Mouse (Mus musculus): ENCODE measurements at regions not wholly inside any gene's neighbourhood (a gene's known extent, or its start where the extent isn't known, plus 50 kb on each side); places are given as distances from the start of the nearest gene placed in this dataset.

- DNase-seq (ENCODE audit: low spot score) (no peak), ATAC-seq (ENCODE audit: low FRiP score) (no peak)
- no peak overlapping the region for H3K4me3 ChIP-seq (replicated peaks; ENCODE audit: low read length)
- H3K9me3 ChIP-seq (ENCODE audit: control insufficient read depth, low read length) = no peaks in the 10 kb centered on the region
- no peaks in the 10 kb centered on the region for H3K4me1 ChIP-seq (replicated peaks; ENCODE audit: control insufficient read depth, insufficient read depth, low read length)
- no peak overlapping the region for H3K4me2 ChIP-seq (replicated peaks)
- H3K27me3 ChIP-seq (ENCODE audit: control insufficient read depth, insufficient read depth, low read length) = no peaks in the 10 kb centered on the region
- no peak overlapping the region for H3K27ac ChIP-seq
- no peak overlapping the region for H3K9ac ChIP-seq
- H3K36me3 ChIP-seq (replicated peaks; ENCODE audit: control insufficient read depth, insufficient read depth) = no peaks in the 10 kb centered on the region
Measured at GRCm38 (mm10) chr2:50822738-50823137, 326.2 kb downstream of the Rnd3 start.

GRCm38 (mm10) chr2:50819305-50819665, 329.6 kb downstream of the Rnd3 start:
- whole genome bisulfite sequencing = 91% methylated on average over 5 of the region's 5 CpGs
- Histone ChIP-seq H3K4me3 (replicated peaks; ENCODE audit: low read length) (no peak overlapping the region), H3K4me1 (replicated peaks; ENCODE audit: control insufficient read depth, insufficient read depth, low read length) (no peaks in the 10 kb centered on the region), H3K27ac (no peak overlapping the region), H3K9ac (no peak overlapping the region), H3K27me3 (ENCODE audit: control insufficient read depth, insufficient read depth, low read length) (no peaks in the 10 kb centered on the region), H3K36me3 (replicated peaks; ENCODE audit: control insufficient read depth, insufficient read depth) (no peaks in the 10 kb centered on the region), H3K9me3 (ENCODE audit: control insufficient read depth, low read length) (no peaks in the 10 kb centered on the region), H3K4me2 (replicated peaks) (no peak overlapping the region)
- DNase-seq (ENCODE audit: low spot score) = no peak
- ATAC-seq (ENCODE audit: low FRiP score) = no peak

GRCm38 (mm10) chr2:50818557-50819304, 330.2 kb downstream of the Rnd3 start:
- H3K27me3 ChIP-seq (ENCODE audit: control insufficient read depth, insufficient read depth, low read length) = no peaks in the 10 kb centered on the region
- H3K4me2 ChIP-seq (replicated peaks) = no peak overlapping the region
- H3K4me3 ChIP-seq (replicated peaks; ENCODE audit: low read length) = no peak overlapping the region
- no peak overlapping the region for H3K9ac ChIP-seq
- ATAC-seq (ENCODE audit: low FRiP score) (no peak), DNase-seq (ENCODE audit: low spot score) (no peak)
- no peaks in the 10 kb centered on the region for H3K4me1 ChIP-seq (replicated peaks; ENCODE audit: control insufficient read depth, insufficient read depth, low read length)
- no peak overlapping the region for H3K27ac ChIP-seq
- WGBS = 88% methylated on average over 7 of the region's 7 CpGs
- H3K9me3 ChIP-seq (ENCODE audit: control insufficient read depth, low read length) = no peaks in the 10 kb centered on the region
- H3K36me3 ChIP-seq (replicated peaks; ENCODE audit: control insufficient read depth, insufficient read depth) = no peaks in the 10 kb centered on the region

DNA sequence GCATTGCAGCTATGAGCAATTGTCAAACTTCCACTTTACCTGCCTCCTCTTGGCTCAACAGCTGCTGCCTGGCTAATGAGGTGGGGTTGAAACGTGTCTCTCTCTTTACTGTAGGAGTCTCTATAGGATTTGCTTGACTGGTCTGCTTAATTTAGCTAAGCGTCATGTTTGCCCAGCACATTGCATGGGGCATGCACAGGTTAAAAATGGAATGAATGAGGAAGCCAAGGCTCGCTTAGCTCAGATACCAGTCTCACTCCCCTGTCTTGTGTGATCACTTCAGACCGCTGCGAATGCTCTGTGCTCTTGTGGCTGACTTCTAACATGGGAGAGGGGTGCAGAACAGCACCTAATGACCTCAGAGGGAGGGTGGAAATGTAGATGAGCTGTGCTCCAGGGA, 332.5 kb downstream of the Rnd3 start:
- ATAC-seq (ENCODE audit: low FRiP score) = no peak
- Histone ChIP-seq H3K4me1 (replicated peaks; ENCODE audit: control insufficient read depth, insufficient read depth, low read length) (peaks cover 11% of the 10 kb centered on the region), H3K4me3 (replicated peaks; ENCODE audit: low read length) (no peak overlapping the region), H3K9ac (no peak overlapping the region), H3K27ac (no peak overlapping the region), H3K9me3 (ENCODE audit: control insufficient read depth, low read length) (no peaks in the 10 kb centered on the region), H3K4me2 (replicated peaks) (no peak overlapping the region), H3K36me3 (replicated peaks; ENCODE audit: control insufficient read depth, insufficient read depth) (no peaks in the 10 kb centered on the region), H3K27me3 (ENCODE audit: control insufficient read depth, insufficient read depth, low read length) (no peaks in the 10 kb centered on the region)
- 70% methylated on average over 5 of the region's 5 CpGs for WGBS
- no peak for DNase-seq (ENCODE audit: low spot score)

- H3K9me3 ChIP-seq (ENCODE audit: control insufficient read depth, low read length) = no peaks in the 10 kb centered on the region
- ATAC-seq (ENCODE audit: low FRiP score) = no peak
- 55% methylated on average over 3 of the region's 3 CpGs for WGBS
- no peak overlapping the region for H3K27ac ChIP-seq
- H3K36me3 ChIP-seq (replicated peaks; ENCODE audit: control insufficient read depth, insufficient read depth) = no peaks in the 10 kb centered on the region
- DNase-seq (ENCODE audit: low spot score) = no peak
- H3K27me3 ChIP-seq (ENCODE audit: control insufficient read depth, insufficient read depth, low read length) = no peaks in the 10 kb centered on the region
- no peak overlapping the region for H3K4me3 ChIP-seq (replicated peaks; ENCODE audit: low read length)
- no peak overlapping the region for H3K9ac ChIP-seq
- H3K4me1 ChIP-seq (replicated peaks; ENCODE audit: control insufficient read depth, insufficient read depth, low read length) = peaks cover 19% of the 10 kb centered on the region
- no peak overlapping the region for H3K4me2 ChIP-seq (replicated peaks)
Measured at GRCm38 (mm10) chr2:50815541-50815940, 333.4 kb downstream of the Rnd3 start.

GRCm38 (mm10) chr2:50813568-50814461, 335.1 kb downstream of the Rnd3 start:
- H3K27me3 ChIP-seq (ENCODE audit: control insufficient read depth, insufficient read depth, low read length) = no peaks in the 10 kb centered on the region
- WGBS = 91% methylated on average over 9 of the region's 9 CpGs
- H3K4me3 ChIP-seq (replicated peaks; ENCODE audit: low read length) = no peak overlapping the region
- no peak for ATAC-seq (ENCODE audit: low FRiP score)
- H3K9ac ChIP-seq = no peak overlapping the region
- H3K9me3 ChIP-seq (ENCODE audit: control insufficient read depth, low read length) = no peaks in the 10 kb centered on the region
- H3K4me2 ChIP-seq (replicated peaks) = no peak overlapping the region
- no peak overlapping the region for H3K27ac ChIP-seq
- no peaks in the 10 kb centered on the region for H3K36me3 ChIP-seq (replicated peaks; ENCODE audit: control insufficient read depth, insufficient read depth)
- peaks cover 22% of the 10 kb centered on the region for H3K4me1 ChIP-seq (replicated peaks; ENCODE audit: control insufficient read depth, insufficient read depth, low read length)
- no peak for DNase-seq (ENCODE audit: low spot score)

DNA sequence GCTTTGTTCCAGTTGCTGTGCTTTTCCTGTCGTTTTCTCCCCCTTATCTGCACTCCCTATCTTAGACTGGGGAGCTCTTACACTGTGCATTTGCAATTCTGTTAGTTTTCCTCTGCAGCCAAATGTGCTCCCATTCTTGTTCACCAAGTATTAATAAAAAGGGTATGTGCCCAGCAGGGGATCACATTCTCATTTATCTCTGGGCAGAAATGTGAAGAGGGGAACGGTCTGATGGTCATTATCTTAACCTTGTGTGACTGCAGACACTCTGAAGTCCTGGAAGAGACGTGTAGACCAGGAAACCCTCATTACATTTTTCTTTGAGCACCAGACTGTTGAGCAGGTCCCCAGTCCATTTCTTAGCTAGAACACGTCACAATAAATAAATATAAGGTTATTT, 336.6 kb downstream of the Rnd3 start:
- Histone ChIP-seq H3K27ac (no peak overlapping the region), H3K4me2 (replicated peaks) (no peak overlapping the region), H3K9me3 (ENCODE audit: control insufficient read depth, low read length) (no peaks in the 10 kb centered on the region), H3K36me3 (replicated peaks; ENCODE audit: control insufficient read depth, insufficient read depth) (no peaks in the 10 kb centered on the region), H3K4me1 (replicated peaks; ENCODE audit: control insufficient read depth, insufficient read depth, low read length) (peaks cover 22% of the 10 kb centered on the region), H3K27me3 (ENCODE audit: control insufficient read depth, insufficient read depth, low read length) (no peaks in the 10 kb centered on the region), H3K9ac (no peak overlapping the region), H3K4me3 (replicated peaks; ENCODE audit: low read length) (no peak overlapping the region)
- ATAC-seq (ENCODE audit: low FRiP score) (no peak), DNase-seq (ENCODE audit: low spot score) (no peak)
- WGBS = 31% methylated on average over 4 of the region's 4 CpGs

DNA sequence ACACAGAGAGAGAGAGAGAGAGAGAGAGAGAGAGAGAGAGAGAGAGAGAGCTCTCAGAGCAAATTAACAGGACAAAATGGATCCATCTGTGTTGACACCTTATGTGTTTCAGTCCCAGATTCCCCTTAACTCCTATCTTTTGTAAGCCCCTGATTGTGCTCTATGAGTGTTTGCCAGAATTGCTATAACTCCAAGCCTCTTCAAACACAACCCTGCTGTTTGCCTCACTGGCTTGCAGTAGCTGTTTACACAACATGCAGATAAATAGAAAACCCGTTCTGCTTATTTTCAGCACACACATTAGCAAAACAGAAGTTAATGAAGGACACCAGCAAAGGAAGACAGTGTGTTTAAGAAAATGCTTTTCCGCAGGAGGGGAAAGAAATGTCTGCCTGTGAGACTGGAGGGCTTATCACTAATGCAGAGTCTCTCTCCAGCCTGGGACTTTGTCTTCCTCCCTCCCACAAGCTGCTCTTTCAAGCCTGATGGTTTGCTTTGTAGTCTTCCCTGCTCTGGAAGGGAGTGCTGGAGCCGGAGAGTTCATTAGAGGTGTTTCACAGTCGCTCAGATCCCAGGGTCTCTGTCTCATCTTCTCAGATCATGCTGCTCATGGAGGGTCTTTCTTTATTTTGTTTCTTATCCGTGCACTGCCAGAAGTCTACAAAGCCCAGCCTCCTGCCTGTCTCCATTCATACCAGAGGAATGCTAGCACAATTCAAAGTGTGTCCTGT, 338.4 kb downstream of the Rnd3 start:
- H3K9ac ChIP-seq = no peak overlapping the region
- no peaks in the 10 kb centered on the region for H3K27me3 ChIP-seq (ENCODE audit: control insufficient read depth, insufficient read depth, low read length)
- no peak overlapping the region for H3K4me2 ChIP-seq (replicated peaks)
- H3K27ac ChIP-seq = peak overlapping the region; percentile 43
- WGBS = 12% methylated on average over 5 of the region's 5 CpGs
- no peaks in the 10 kb centered on the region for H3K9me3 ChIP-seq (ENCODE audit: control insufficient read depth, low read length)
- peaks cover 22% of the 10 kb centered on the region for H3K4me1 ChIP-seq (replicated peaks; ENCODE audit: control insufficient read depth, insufficient read depth, low read length)
- DNase-seq (ENCODE audit: low spot score) (peak; percentile 41), ATAC-seq (ENCODE audit: low FRiP score) (0 out of 2 replicates have a peak, but pooled peaks have one; percentile 27)
- H3K36me3 ChIP-seq (replicated peaks; ENCODE audit: control insufficient read depth, insufficient read depth) = no peaks in the 10 kb centered on the region
- no peak overlapping the region for H3K4me3 ChIP-seq (replicated peaks; ENCODE audit: low read length)

- DNase-seq (ENCODE audit: low spot score) = no peak
- Histone ChIP-seq H3K4me3 (replicated peaks; ENCODE audit: low read length) (no peak overlapping the region), H3K4me2 (replicated peaks) (no peak overlapping the region), H3K27ac (no peak overlapping the region), H3K27me3 (ENCODE audit: control insufficient read depth, insufficient read depth, low read length) (no peaks in the 10 kb centered on the region), H3K36me3 (replicated peaks; ENCODE audit: control insufficient read depth, insufficient read depth) (no peaks in the 10 kb centered on the region), H3K4me1 (replicated peaks; ENCODE audit: control insufficient read depth, insufficient read depth, low read length) (peaks cover 22% of the 10 kb centered on the region), H3K9ac (no peak overlapping the region), H3K9me3 (ENCODE audit: control insufficient read depth, low read length) (no peaks in the 10 kb centered on the region)
- ATAC-seq (ENCODE audit: low FRiP score) = no peak
- 27% methylated on average over 3 of the region's 3 CpGs for WGBS
Measured at GRCm38 (mm10) chr2:50809823-50810222, 339.1 kb downstream of the Rnd3 start.
